Mouse (Mus musculus) erythroid progenitor cell, adult 5-6 weeks (primary cell): ENCODE results near the gene Ccdc149. TPM values are rescaled to one million over a fixed set of nuclear protein-coding genes. Genes with fewer than 3 reads are reported as not detected.

Experiments used
- ATAC-seq: replicated peaks from 2 replicates; pipeline ENCODE4 v1.8.0; 2016; ENCODE audit warnings: moderate number of reproducible peaks, mild to moderate bottlenecking, moderate TSS enrichment, inconsistent platforms; ENCODE audit not compliant: poor library complexity, low FRiP score, severe bottlenecking
- total RNA-seq, 2 experiments: library from RNA; stranded (forward) in 1 of 2; stranded (reverse) in 1 of 2; fragments of 150-400 nt in 1 of 2; fragments of 186-747, 209-891 nt in 1 of 2; gene quantifications; 2 replicates each; pipeline versions ENCODE4 v1.2.3 to v1.2.4; 2015 to 2017; ENCODE audit warnings: low replicate concordance in 2 of 2

The Ccdc149 gene
- total RNA-seq, 2 experiments from 2014 or later = not detected

- no peak for ATAC-seq
Observed at GRCm38 (mm10) chr5:52450821-52451220, 20.5 kb downstream of the Ccdc149 start.

- no peak for ATAC-seq
Observed at GRCm38 (mm10) chr5:52449187-52449586, 22.1 kb downstream of the Ccdc149 start.

- no peak for ATAC-seq
Observed at GRCm38 (mm10) chr5:52440278-52440677, 31.0 kb downstream of the Ccdc149 start.

GRCm38 (mm10) chr5:52438946-52439345 is 32.4 kb downstream of the Ccdc149 start:
- ATAC-seq = no peak

- ATAC-seq = no peak
Observed at GRCm38 (mm10) chr5:52435533-52435932, 35.8 kb downstream of the Ccdc149 start.

- ATAC-seq = no peak
Observed at GRCm38 (mm10) chr5:52431276-52431844, 40.0 kb downstream of the Ccdc149 start.

- ATAC-seq = no peak
Observed at GRCm38 (mm10) chr5:52429731-52430480, 41.4 kb downstream of the Ccdc149 start.

GRCm38 (mm10) chr5:52428613-52429012 is 42.7 kb downstream of the Ccdc149 start:
- ATAC-seq = no peak

- no peak for ATAC-seq
Observed at GRCm38 (mm10) chr5:52425819-52426218, 45.5 kb downstream of the Ccdc149 start.

GRCm38 (mm10) chr5:52423893-52424292 is 47.4 kb downstream of the Ccdc149 start:
- no peak for ATAC-seq

GRCm38 (mm10) chr5:52416485-52416884 is 54.8 kb downstream of the Ccdc149 start:
- ATAC-seq = no peak

- no peak for ATAC-seq
Observed at GRCm38 (mm10) chr5:52415917-52416316, 55.4 kb downstream of the Ccdc149 start.

- no peak for ATAC-seq
Observed at GRCm38 (mm10) chr5:52415193-52415592, 56.1 kb downstream of the Ccdc149 start.

GRCm38 (mm10) chr5:52411567-52411966 is 59.8 kb downstream of the Ccdc149 start:
- no peak for ATAC-seq

GRCm38 (mm10) chr5:52410197-52410596 is 61.1 kb downstream of the Ccdc149 start:
- no peak for ATAC-seq

- no peak for ATAC-seq
Observed at GRCm38 (mm10) chr5:52408668-52409315, 62.5 kb downstream of the Ccdc149 start.

GRCm38 (mm10) chr5:52404373-52404772 is 66.9 kb downstream of the Ccdc149 start:
- no peak for ATAC-seq

- ATAC-seq = no peak
Observed at GRCm38 (mm10) chr5:52393756-52394155, 77.6 kb downstream of the Ccdc149 start.

- no peak for ATAC-seq
Observed at GRCm38 (mm10) chr5:52391471-52391870, 79.8 kb downstream of the Ccdc149 start.

- ATAC-seq = no peak
Observed at GRCm38 (mm10) chr5:52390381-52390780, 80.9 kb downstream of the Ccdc149 start.

- ATAC-seq = no peak
Observed at GRCm38 (mm10) chr5:52388092-52388749, 83.1 kb downstream of the Ccdc149 start.
